Mouse (Mus musculus) testis, adult 2 months (tissue): ENCODE data around the gene Tcte1.

Experiments used
- CTCF ChIP-seq: fragments of 200-500 bp; IDR thresholded peaks from 2 replicates; pipeline ENCODE4 v1.5.1; 2012; ENCODE audit warnings: low read depth, mild to moderate bottlenecking, inconsistent platforms, low read length, moderate library complexity; ENCODE audit not compliant: control insufficient read depth, insufficient read depth, insufficient replicate concordance
- POLR2A ChIP-seq: fragments of 200-500 bp; IDR thresholded peaks from 2 replicates; pipeline ENCODE4 v1.6.1; 2012; ENCODE audit warnings: low read depth, mild to moderate bottlenecking, inconsistent platforms, low read length, moderate library complexity; ENCODE audit not compliant: control insufficient read depth

DNA sequence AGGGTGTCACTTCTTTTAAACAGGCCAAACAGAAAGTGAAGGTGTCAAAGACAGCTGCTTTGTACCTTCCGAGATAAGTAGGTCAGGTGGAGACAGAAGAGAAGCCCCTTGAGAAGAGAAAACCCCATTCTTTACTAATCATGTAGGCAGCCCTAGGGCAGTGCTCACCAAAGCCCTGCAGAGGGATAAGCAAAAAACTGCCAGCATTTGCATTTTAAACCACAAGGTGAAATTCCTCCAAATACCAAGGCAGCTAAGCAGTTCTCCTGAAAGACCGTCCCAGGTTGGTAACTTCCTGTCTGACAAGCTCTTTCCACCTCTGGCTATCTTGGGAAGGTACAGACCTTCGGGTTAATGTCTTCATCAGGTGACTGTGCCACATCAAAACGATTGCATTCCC lies 20.9 kb upstream of the Tcte1 start:
- TF ChIP-seq CTCF: no peak
- no peak for TF ChIP-seq POLR2A
